Mouse (Mus musculus) midbrain, postnatal 0 days (tissue): ENCODE data around the gene Uhrf1bp1. TPM values are rescaled to one million over a fixed set of nuclear protein-coding genes. Genes with fewer than 3 reads are reported as not detected.

ENCODE experiments used
- ATAC-seq: fragments of 200-750 bp; cut with Nextera tagmentation; 2 replicates; pipeline ENCODE4 v1.8.0; 2017; ENCODE audit warnings: moderate number of reproducible peaks, mild to moderate bottlenecking, moderate TSS enrichment, moderate library complexity; ENCODE audit not compliant: low FRiP score
- DNase-seq: peaks from one replicate; pipeline ENCODE4 v3.0.0-alpha.2; 2015; ENCODE audit warnings: low spot score
- H3K27ac ChIP-seq: fragments of 300-500 bp; sonication (generic); 2 replicates; pipeline ENCODE4 v1.5.1; 2014; ENCODE audit warnings: low read depth, mild to moderate bottlenecking, low read length, mixed read lengths
- H3K27me3 ChIP-seq: fragments of 300-500 bp; sonication (generic); 2 replicates; pipeline ENCODE4 v1.6.1; 2014; ENCODE audit warnings: low read length, control low read depth, mixed read lengths; ENCODE audit not compliant: insufficient read depth
- H3K36me3 ChIP-seq: fragments of 300-500 bp; sonication (generic); 2 replicates; pipeline ENCODE4 v1.6.1; 2014; ENCODE audit warnings: low read length, control low read depth, mixed read lengths; ENCODE audit not compliant: insufficient read depth
- H3K4me1 ChIP-seq: fragments of 300-500 bp; sonication (generic); 2 replicates; pipeline ENCODE4 v1.6.1; 2014; ENCODE audit warnings: mild to moderate bottlenecking, control low read depth, antibody characterized with exemption, low read length, mixed read lengths; ENCODE audit not compliant: insufficient read depth
- H3K4me2 ChIP-seq: fragments of 300-500 bp; sonication (generic); 2 replicates; pipeline ENCODE4 v1.6.1; 2014; ENCODE audit warnings: low read depth, mild to moderate bottlenecking, low read length, mixed read lengths; ENCODE audit not compliant: poor library complexity, severe bottlenecking
- H3K4me3 ChIP-seq: fragments of 300-500 bp; sonication (generic); 2 replicates; pipeline ENCODE4 v1.5.1; 2014; ENCODE audit warnings: low read depth, mild to moderate bottlenecking, low read length, moderate library complexity
- H3K9ac ChIP-seq: fragments of 300-500 bp; sonication (generic); replicated peaks from 2 replicates; pipeline ENCODE4 v1.6.1; 2014; ENCODE audit warnings: mild to moderate bottlenecking, low read length, moderate library complexity, mixed read lengths; ENCODE audit not compliant: poor library complexity, severe bottlenecking
- H3K9me3 ChIP-seq: fragments of 300-500 bp; sonication (generic); 2 replicates; pipeline ENCODE4 v1.6.1; 2016; ENCODE audit warnings: low read length, control low read depth
- CTCF ChIP-seq: IDR thresholded peaks from 2 replicates; pipeline ENCODE4 v1.5.1; 2016; ENCODE audit warnings: antibody characterized with exemption, mild to moderate bottlenecking
- WGBS: fragments of 180-500 bp; shearing (Covaris S2); extraction: QIAGEN DNeasy Blood & Tissue Kit; methylation state at CpG from one replicate; pipeline ENCODE4 v1.1.7; 2014; 5-methylcytosine and 5-hydroxymethylcytosine counted together
- polyA plus RNA-seq: library from polyadenylated mRNA; unstranded; fragments of >200 nt; fragmentation: Nextera tagmentation; extraction: Ambion mirVana; gene quantifications from 2 replicates; pipeline ENCODE4 v1.2.1, GENCODE M21; 2015
- total RNA-seq: library from RNA; depleted of rRNA; stranded (reverse); fragments of >200 nt; gene quantifications from 2 replicates; pipeline ENCODE4 v1.2.3, GENCODE M21; 2014

Gene Uhrf1bp1
- total and polyA plus RNA-seq, 2 experiments from 2014 or later, result 4.5 to 18.0 TPM

GRCm38 (mm10) chr17:27908206-27908887 is 52.1 kb downstream of the Uhrf1bp1 start:
- no peaks in the 10 kb centered on the region for H3K9me3 ChIP-seq
- DNase-seq (no peak), ATAC-seq (no peak)
- peaks cover 4% of the 10 kb centered on the region; the same call in 1 of the 2 replicates for H3K36me3 ChIP-seq
- H3K4me2 ChIP-seq, result peak overlapping the region; percentile 87
- peak overlapping the region; percentile 83 for H3K9ac ChIP-seq
- peaks cover 8% of the 10 kb centered on the region for H3K4me1 ChIP-seq
- WGBS, result under 1% methylated on average over 12 of the region's 12 CpGs
- H3K27ac ChIP-seq, result peak overlapping the region; percentile 85
- H3K27me3 ChIP-seq, result no peaks in the 10 kb centered on the region
- peak overlapping the region; percentile 91 for H3K4me3 ChIP-seq
- TF ChIP-seq CTCF, result no peak

GRCm38 (mm10) chr17:27908888-27909621 is 52.8 kb downstream of the Uhrf1bp1 start, which contains the start of gene Anks1:
Anks1 (plus strand) TSS chr17:27909306.
- Histone ChIP-seq H3K27ac (peak within 1 kb of the TSS; percentile 85), H3K27me3 (no peaks in the 10 kb centered on the region), H3K4me1 (peaks cover 8% of the 10 kb centered on the region), H3K9ac (peak within 1 kb of the TSS; percentile 83), H3K4me2 (peak within 1 kb of the TSS; percentile 87), H3K36me3 (no peaks in the 10 kb centered on the region), H3K9me3 (no peaks in the 10 kb centered on the region), H3K4me3 (peak within 1 kb of the TSS; percentile 91)
- peak; percentile 68 for TF ChIP-seq CTCF
- peak; percentile 86 for ATAC-seq
- peak; percentile 86 for DNase-seq
- whole genome bisulfite sequencing, result under 1% methylated on average over 63 of the region's 78 CpGs

GRCm38 (mm10) chr17:27909622-27910500 is 53.6 kb downstream of the Uhrf1bp1 start, which contains the start of gene Taf11:
Taf11 (minus strand) TSS chr17:27909844.
- H3K9ac ChIP-seq, result peak within 1 kb of the TSS; percentile 83
- H3K4me3 ChIP-seq, result peak within 1 kb of the TSS; percentile 91
- no peaks in the 10 kb centered on the region for H3K36me3 ChIP-seq
- peak; percentile 64 for ATAC-seq
- no peaks in the 10 kb centered on the region for H3K27me3 ChIP-seq
- peak; percentile 65 for DNase-seq
- peak within 1 kb of the TSS; percentile 85 for H3K27ac ChIP-seq
- H3K4me1 ChIP-seq, result peaks cover 8% of the 10 kb centered on the region
- no peak for TF ChIP-seq CTCF
- peak within 1 kb of the TSS; percentile 87 for H3K4me2 ChIP-seq
- WGBS, result 1% methylated on average over 47 of the region's 53 CpGs
- no peaks in the 10 kb centered on the region for H3K9me3 ChIP-seq

- TF ChIP-seq CTCF, result no peak
- H3K27me3 ChIP-seq, result no peaks in the 10 kb centered on the region
- no peak overlapping the region for H3K4me2 ChIP-seq
- H3K9me3 ChIP-seq, result no peaks in the 10 kb centered on the region
- H3K4me3 ChIP-seq, result no peak overlapping the region
- no peak overlapping the region for H3K9ac ChIP-seq
- DNase-seq (no peak), ATAC-seq (no peak)
- no peaks in the 10 kb centered on the region for H3K36me3 ChIP-seq
- WGBS, result 92% methylated on average over 7 of the region's 7 CpGs
- peaks cover 8% of the 10 kb centered on the region for H3K4me1 ChIP-seq
- no peak overlapping the region for H3K27ac ChIP-seq
Measured at GRCm38 (mm10) chr17:27911371-27911770, 55.1 kb downstream of the Uhrf1bp1 start.

- ATAC-seq (no peak), DNase-seq (no peak)
- H3K4me1 ChIP-seq, result peaks cover 8% of the 10 kb centered on the region
- H3K4me2 ChIP-seq, result no peak overlapping the region
- no peaks in the 10 kb centered on the region for H3K9me3 ChIP-seq
- H3K27ac ChIP-seq, result no peak overlapping the region
- H3K4me3 ChIP-seq, result no peak overlapping the region
- no peak overlapping the region for H3K9ac ChIP-seq
- no peaks in the 10 kb centered on the region for H3K36me3 ChIP-seq
- 85% methylated on average over 4 of the region's 4 CpGs for WGBS
- no peak for TF ChIP-seq CTCF
- H3K27me3 ChIP-seq, result no peaks in the 10 kb centered on the region
Measured at GRCm38 (mm10) chr17:27914742-27915141, 58.5 kb downstream of the Uhrf1bp1 start.
